Mouse (Mus musculus) gastrocnemius, adult 18-20 months (tissue): Measurements from ENCODE around the gene Ffar1. TPM values are rescaled to one million over a fixed set of nuclear protein-coding genes. Genes with fewer than 3 reads are reported as not detected.
"Not testable (repeated sequence)": the region's sequence is repeated elsewhere in the genome, so short reads cannot be mapped to it uniquely, and the experiment has no call there.

Source experiments
- DNase-seq: peaks from one replicate; pipeline ENCODE4 v3.0.0; 2021; ENCODE audit warnings: low spot score
- total RNA-seq, 2 experiments: library from RNA; stranded (reverse); gene quantifications; 2 replicates each; pipeline ENCODE4 v1.2.3; 2021

Gene Ffar1
- total RNA-seq, 2 experiments from 2014 or later: not detected

DNA sequence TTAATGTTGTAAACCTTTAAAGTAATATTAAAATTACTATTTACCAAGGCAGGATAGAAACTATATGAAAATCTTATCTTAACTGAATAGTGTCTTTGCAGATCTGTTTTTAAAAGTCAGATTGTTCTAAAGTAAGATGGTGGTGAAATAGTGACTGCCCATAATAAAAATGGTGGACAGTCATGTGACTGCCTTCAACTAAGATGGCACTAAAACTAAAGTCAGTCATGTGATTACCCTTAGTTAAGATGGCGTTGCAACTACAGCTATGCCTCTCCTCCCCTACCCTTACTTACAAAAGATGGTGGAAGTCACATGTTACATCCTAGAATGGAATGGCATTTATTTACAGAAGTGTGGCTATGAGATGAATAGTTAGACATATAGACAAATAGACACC, 9.9 kb downstream of the Ffar1 start:
- DNase-seq: no peak

DNA sequence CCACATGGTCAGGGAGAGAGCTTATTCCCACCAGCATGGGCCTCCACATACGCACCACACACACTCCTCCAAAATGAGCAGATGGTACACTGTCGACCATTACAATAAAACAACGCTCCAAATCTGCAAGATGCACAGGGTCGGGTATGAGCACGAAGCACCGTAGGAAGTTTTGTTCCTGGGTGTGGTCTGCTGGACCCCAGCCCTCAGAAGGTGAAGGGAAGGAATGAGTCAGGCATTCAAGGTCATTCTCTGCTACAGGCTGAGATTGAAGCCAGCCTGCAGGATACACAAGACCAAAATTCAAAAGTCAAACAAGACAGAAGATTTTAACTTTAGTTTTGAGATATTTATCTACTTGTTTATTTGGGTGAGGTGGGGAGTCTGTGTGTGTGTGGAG, 13.4 kb downstream of the Ffar1 start:
- DNase-seq: no peak

- no peak for DNase-seq
Observed at GRCm38 (mm10) chr7:30847386-30847785, 14.0 kb downstream of the Ffar1 start.

- no peak for DNase-seq
Observed at GRCm38 (mm10) chr7:30846505-30847053, 14.8 kb downstream of the Ffar1 start.

DNA sequence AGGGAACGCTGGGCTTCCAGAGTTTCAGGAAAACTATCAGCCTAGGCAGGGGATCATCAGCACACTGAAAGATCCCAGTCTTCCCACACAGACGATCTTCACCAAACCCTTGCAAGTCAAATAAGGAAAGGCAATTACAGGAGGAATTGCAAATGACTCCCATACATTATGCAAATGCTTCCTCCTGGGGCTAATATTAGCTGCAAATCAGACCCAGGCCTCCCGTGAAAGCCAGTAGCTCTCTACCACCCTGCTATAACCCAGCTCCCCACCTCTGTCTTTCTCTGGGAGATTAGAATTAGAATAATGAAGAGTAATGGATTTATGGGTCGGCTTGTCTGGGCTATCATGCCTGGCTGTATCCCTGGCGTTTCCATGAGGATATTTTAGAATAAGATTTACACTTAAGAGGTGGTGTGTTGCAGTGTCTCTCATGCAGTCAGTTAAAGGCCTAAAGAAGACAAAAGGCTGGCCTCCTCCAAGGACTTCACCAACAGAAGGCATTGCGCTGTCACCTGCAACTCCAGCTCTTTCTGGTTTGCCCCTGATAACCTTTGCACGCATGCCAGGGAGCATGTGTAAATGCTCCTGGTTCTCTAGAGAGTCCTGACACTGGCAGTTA, 16.6 kb downstream of the Ffar1 start:
- DNase-seq: no peak

DNA sequence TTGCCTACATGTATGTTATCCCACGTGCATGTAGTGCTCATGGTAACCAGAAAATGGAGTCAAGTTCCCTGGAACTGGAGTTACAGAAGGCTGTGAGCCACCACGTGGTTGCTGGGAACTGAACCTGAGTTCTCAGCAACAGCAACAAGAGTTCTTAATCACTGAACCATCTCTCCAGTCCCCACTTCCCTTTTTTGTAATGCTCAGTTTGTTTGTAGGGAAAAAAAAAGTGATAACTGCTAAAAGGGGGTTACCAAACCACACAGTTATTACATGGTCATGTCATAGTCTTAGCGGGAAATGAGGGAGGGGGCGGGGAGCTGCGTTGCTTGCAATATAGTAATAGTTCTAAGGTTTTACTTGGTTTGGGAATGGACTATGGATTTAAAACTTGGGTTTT, 19.3 kb downstream of the Ffar1 start:
- no peak for DNase-seq

GRCm38 (mm10) chr7:30841379-30841778, 20.0 kb downstream of the Ffar1 start:
- no peak for DNase-seq

DNA sequence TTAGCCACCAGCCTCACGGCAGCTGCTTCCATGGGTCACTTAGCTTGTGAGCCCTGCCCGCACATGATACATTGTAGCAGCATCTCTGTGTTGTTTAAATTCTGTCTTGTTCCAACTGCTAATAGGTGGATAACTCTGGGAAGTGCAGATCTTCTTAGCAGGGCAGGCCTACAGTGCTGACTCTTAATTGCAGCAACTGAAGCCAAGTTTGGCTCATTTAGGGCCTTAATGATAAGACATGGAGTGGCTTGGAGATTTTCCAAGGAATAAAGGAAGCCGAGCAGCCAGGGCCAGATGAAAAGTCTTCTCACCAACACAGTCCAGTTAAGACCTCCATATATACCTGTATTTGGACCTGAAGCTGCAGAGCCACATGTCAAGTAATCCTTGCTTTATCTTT, 21.1 kb downstream of the Ffar1 start:
- no peak for DNase-seq

- DNase-seq: no peak
Observed at GRCm38 (mm10) chr7:30837277-30837676, 24.1 kb downstream of the Ffar1 start.

DNA sequence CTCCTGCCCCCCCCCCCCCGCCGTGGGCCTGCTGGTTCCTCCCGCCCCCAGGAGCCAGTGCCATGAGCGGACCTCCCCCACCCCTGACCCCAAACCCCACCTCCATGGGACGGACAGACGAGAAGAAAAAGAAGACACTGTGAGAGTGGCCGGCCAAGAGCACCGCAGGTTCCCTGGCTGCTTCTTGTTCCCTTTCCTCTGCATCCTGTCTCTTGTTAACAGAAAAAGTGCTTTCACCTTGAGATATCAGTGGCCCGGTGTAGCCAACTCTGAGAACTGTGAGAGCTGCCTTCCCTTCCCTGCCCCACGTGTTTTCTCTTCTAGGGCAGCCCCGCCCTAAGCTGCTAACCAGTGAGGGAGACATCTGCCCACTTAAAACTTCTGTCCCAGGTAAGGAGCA, 28.7 kb downstream of the Ffar1 start:
- DNase-seq: not testable (repeated sequence)

- DNase-seq: no peak
Observed at GRCm38 (mm10) chr7:30832261-30832660, 29.1 kb downstream of the Ffar1 start.

DNA sequence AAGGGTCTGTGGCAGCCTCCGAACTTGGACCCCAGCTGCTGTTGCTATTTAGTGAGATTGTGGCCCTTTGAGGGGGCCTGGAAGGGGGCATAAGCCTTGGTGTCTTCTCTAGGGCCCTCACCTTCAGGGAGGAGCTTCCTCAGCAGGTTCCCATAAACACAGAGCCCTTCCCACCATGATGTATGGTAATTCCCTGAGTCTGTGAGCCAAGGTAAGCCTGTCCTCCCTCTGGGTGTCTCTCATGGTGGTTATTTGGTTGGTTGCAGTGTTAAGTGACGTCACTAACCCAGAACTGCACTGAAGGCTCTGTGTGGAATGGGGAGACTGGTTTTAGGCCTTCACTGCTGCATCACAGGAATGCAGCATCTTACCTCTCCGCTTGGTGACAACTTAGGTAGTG, 31.9 kb downstream of the Ffar1 start:
- DNase-seq: no peak

GRCm38 (mm10) chr7:30828871-30829270, 32.5 kb downstream of the Ffar1 start:
- DNase-seq: not testable (repeated sequence)

DNA sequence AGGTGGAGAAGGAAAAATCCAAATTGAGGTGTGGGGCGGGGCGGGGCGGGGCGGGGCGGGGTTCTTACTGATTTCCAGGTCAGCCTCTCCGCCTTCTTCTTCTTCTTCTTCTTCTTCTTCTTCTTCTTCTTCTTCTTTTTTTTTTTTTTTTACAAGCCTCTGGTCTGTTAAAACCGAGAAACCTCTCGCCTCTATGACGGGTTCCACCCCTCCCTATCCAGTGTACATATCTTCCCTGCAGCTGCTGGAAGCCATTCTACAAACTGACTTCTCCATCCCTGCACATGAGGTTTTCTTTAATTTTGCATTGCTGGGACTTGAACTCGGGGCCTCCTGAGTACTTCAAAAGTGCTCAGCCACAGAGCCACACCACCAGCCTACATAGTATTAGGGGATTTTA, 34.7 kb downstream of the Ffar1 start:
- no peak for DNase-seq

DNA sequence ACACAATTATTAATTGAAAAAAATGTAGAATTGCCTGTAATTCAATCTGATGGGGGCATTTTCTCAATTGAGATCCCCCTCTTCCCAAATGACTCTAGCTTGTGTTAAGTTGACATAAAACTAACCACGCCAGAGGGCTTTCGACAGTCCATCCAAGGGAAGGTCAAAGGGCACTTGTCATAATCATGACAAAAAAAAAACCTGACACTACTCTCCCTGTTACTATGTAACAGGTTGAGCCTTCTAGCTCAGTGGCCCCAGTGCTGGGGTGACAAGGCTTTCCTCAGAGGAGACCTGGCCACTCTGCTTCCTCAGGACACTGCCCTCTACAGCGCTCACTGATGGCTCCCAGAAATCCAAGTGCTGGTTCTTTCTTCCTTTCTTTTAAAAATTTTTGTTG, 37.1 kb downstream of the Ffar1 start:
- no peak for DNase-seq

GRCm38 (mm10) chr7:30823675-30824074, 37.7 kb downstream of the Ffar1 start, which contains the start of gene Ffar2:
TSS of gene Ffar2 (minus strand) at chr7:30823775.
- no peak for DNase-seq

GRCm38 (mm10) chr7:30821532-30821931, 39.8 kb downstream of the Ffar1 start:
- no peak for DNase-seq

DNA sequence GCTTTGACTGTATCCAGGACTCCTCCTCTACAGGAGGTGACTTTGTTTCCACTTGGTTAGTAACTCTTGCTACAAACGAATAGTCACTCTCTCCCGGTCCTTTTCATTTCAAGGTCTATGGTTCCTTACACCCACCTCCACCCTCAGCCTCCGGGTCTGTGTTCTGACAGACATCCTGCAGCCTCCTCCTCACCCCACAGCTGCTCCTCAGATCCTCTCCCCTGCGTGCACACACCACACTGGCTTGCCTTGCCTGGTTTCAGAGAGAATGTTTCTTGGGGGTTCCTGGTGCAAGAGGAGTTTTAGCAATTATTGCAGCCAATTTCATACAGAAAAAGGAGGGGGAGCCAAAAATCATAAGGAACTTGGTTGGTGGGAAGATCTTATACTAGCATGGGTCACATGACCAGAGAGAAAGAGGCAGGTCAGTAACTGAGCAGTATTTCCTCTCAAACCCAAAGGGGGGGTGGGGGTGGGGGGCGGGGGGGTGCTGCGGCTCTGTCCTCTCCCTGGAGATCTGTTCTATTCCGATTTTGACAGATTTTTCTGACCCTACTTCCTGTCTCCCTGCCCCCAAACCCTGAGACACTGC, 40.4 kb downstream of the Ffar1 start:
- DNase-seq: no peak

DNA sequence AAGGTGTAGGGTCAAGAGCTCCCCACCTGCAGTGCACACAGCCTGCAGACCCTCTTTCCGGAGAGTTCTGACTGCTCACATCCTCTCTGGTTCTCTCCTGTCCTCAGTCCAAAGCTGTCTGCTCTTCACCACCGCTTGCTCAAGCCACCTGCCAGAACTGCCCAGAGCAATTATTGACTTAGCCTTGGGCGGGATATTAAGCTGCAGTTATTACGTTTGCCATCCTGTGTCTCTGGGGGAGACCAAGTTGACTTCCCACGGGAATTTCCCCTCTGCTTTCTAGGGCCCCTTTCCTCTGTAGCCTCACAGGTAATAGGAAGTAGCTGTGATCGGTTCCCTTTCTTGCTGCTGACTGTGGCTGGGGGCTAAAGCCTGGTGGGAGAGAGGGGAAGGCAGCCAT, 41.2 kb downstream of the Ffar1 start:
- no peak for DNase-seq

DNA sequence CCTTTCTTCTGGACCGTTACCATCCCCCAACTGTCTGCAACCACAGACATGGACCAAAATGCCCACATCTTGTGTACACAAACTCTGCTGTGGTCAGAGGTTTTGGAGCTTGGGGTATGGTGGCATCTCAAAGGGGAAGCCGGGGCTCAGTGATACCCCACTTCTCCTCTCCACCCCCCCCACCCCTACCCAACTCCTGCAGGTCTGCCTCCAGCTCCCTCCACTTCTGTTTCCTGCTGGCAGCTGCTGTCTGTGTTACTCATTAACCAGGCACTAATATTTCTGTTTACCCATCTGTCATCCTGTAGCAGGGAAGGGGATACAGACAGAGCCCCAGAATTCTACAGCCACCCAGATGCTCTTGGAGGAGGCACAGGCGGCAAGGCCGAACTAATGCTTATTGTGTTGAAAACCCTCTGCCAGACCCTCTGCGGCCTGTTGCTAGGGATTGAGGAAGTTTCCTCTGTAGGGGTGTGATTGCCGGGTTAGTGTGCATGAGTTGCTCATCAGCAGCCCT, 49.0 kb downstream of the Ffar1 start:
- no peak for DNase-seq

DNA sequence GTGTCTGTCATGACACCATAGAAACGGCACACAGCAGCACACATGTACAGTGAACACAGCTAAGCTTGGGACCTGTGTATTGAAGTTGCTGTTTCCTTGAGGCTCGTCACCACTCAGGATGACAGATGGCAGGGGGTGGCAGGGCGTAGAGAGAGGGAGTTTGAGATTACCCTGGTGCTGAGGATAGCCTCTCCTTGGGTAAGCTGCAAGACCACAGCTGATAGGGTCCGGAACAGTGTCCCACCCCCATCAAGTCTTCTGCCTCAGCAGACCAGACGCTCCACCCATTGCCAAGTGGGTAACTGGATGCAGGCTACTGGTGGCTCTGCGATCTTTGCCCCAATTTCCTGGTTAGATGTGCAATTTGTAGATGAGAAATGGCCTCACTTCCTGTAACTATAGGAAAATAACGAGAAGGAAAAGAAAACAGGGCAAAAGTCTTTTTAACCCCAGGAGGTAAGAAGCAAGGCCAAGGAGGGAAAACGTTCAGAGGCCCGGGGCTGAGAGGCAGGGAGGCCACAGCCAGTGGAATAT, 49.5 kb downstream of the Ffar1 start:
- DNase-seq: no peak

- DNase-seq: no peak
Observed at GRCm38 (mm10) chr7:30810319-30810718, 51.0 kb downstream of the Ffar1 start.
